Mouse (Mus musculus) neural tube, embryonic 14.5 days (tissue): ENCODE results near the gene 1600014C23Rik. TPM values are rescaled to one million over a fixed set of nuclear protein-coding genes. Genes with fewer than 3 reads are reported as not detected.
A peak's percentile ranks its signal among the peaks of the same experiment; 100 is the strongest.

Source experiments
- ATAC-seq: fragments of 200-750 bp; cut with Nextera tagmentation; 2 replicates; pipeline ENCODE4 v1.8.0; 2017; ENCODE audit warnings: low read depth, mild to moderate bottlenecking, moderate TSS enrichment, moderate library complexity
- H3K27ac ChIP-seq: fragments of 300-500 bp; sonication (generic); 2 replicates; pipeline ENCODE4 v1.5.1; 2014; ENCODE audit warnings: low read depth, mild to moderate bottlenecking, control low read depth, low read length, moderate library complexity, mixed read lengths
- H3K27me3 ChIP-seq: fragments of 300-500 bp; sonication (generic); 2 replicates; pipeline ENCODE4 v1.6.1; 2014; ENCODE audit warnings: low read length; ENCODE audit not compliant: control insufficient read depth, insufficient read depth
- H3K36me3 ChIP-seq: fragments of 300-500 bp; sonication (generic); 2 replicates; pipeline ENCODE4 v1.6.1; 2014; ENCODE audit warnings: low read length, mixed read lengths; ENCODE audit not compliant: control insufficient read depth, insufficient read depth
- H3K4me1 ChIP-seq: fragments of 300-500 bp; sonication (generic); 2 replicates; pipeline ENCODE4 v1.6.1; 2014; ENCODE audit warnings: low read length; ENCODE audit not compliant: control insufficient read depth, insufficient read depth
- H3K4me2 ChIP-seq: fragments of 300-500 bp; sonication (generic); 2 replicates; pipeline ENCODE4 v1.6.1; 2014; ENCODE audit warnings: mild to moderate bottlenecking, low read depth, low read length, control low read depth
- H3K4me3 ChIP-seq: fragments of 300-500 bp; sonication (generic); 2 replicates; pipeline ENCODE4 v1.5.1; 2014; ENCODE audit warnings: low read depth, low read length, control low read depth, mixed read lengths
- H3K9ac ChIP-seq: fragments of 300-500 bp; sonication (generic); replicated peaks from 2 replicates; pipeline ENCODE4 v1.6.1; 2014; ENCODE audit warnings: low read depth, mild to moderate bottlenecking, control low read depth, low read length, mixed read lengths
- H3K9me3 ChIP-seq: fragments of 300-500 bp; sonication (generic); 2 replicates; pipeline ENCODE4 v1.6.1; 2016; ENCODE audit warnings: low read length; ENCODE audit not compliant: control insufficient read depth
- WGBS: fragments of 180-500 bp; shearing (Covaris S2); extraction: QIAGEN DNeasy Blood & Tissue Kit; methylation state at CpG from one replicate; pipeline ENCODE4 v1.1.7; 2014; 5-methylcytosine and 5-hydroxymethylcytosine counted together
- polyA plus RNA-seq: library from polyadenylated mRNA; unstranded; fragments of >200 nt; fragmentation: Nextera tagmentation; extraction: Ambion mirVana; gene quantifications from 2 replicates; pipeline ENCODE4 v1.2.1, GENCODE M21; 2014

The 1600014C23Rik gene
- polyA plus RNA-seq, 1 experiment from 2014 or later: not detected

DNA sequence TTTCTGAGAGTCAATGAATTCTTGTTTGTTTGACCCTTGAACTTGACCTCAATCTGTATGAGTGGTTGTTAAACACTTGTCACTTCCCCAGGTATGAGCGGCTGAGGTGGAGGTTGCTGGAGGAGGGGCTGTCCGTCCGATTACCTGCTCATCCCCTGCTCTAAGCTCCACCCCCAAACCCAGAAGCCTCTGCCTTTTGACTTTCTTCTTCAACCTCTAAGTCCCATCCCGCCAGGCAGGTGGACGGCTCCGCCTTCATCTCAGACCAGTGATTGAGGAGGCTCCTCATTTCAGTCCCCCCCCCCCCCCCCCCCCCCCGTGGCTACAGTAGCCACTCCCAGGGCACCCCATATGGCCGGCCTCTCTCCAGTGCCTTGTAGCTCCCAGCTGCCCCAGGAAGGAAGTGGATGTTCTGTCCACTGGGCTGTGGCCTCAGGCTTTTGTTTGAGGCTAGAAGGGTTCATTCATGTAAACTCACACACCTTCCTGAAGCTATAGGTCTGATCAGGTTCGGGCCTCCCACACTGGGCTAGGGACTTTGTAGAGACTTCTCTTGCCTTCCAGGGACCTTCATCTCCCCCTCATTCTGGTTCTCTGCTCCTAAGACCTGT, 34.0 kb upstream of the 1600014C23Rik start:
- Histone ChIP-seq H3K27me3 (no peaks in the 10 kb centered on the region), H3K9me3 (no peaks in the 10 kb centered on the region), H3K36me3 (no peaks in the 10 kb centered on the region), H3K4me2 (no peak overlapping the region), H3K4me3 (no peak overlapping the region), H3K27ac (no peak overlapping the region; the same call in 1 of the 2 replicates), H3K4me1 (no peaks in the 10 kb centered on the region; the same call in 1 of the 2 replicates), H3K9ac (no peak overlapping the region)
- 41% methylated on average over 7 of the region's 9 CpGs for WGBS
- no peak for ATAC-seq

DNA sequence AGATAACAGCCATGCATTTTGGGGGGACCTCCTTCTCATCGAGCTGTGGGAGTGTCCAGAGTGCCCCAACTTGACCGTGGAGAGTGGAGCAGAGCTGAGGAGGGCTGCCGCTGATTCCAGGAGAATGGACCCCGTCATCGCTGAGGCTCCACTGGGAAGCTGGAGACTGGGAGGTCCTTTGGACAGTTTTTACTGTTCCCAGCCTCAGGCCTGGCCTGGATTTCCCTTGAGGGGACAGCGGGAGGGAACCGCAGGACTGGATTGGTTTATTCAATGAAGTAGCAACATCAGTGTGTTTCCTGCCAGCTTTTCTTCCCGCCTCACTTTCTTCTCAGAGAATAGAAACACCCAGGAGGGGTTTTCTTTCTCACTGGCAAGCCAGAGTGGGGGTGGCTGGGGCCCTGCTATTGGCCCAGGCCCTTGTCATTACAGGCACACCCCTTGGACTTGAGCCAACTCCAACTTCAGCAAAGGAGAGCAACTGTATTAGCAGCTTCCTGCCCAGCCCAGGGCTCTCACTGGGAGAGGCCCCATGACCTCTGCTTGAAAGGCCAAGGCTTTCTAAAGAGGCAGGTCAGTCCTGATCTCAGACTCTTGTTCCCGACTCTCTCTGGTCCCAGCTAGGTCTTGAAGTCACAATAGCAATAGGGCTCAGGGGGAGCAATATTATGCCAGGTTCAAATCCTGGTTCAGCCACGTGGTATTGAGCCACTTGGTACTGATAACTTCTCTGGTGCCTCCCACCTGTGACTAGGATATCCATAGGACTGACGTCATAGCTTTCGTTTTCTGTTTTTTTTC, 33.3 kb upstream of the 1600014C23Rik start:
- no peak overlapping the region for H3K4me3 ChIP-seq
- H3K36me3 ChIP-seq: no peaks in the 10 kb centered on the region
- peak; percentile 85 for ATAC-seq
- peak overlapping the region; percentile 35 for H3K27ac ChIP-seq
- no peak overlapping the region for H3K4me2 ChIP-seq
- WGBS: 12% methylated on average over 12 of the region's 12 CpGs
- H3K9me3 ChIP-seq: no peaks in the 10 kb centered on the region
- no peaks in the 10 kb centered on the region for H3K27me3 ChIP-seq
- no peak overlapping the region for H3K9ac ChIP-seq
- H3K4me1 ChIP-seq: no peaks in the 10 kb centered on the region; the same call in 1 of the 2 replicates

DNA sequence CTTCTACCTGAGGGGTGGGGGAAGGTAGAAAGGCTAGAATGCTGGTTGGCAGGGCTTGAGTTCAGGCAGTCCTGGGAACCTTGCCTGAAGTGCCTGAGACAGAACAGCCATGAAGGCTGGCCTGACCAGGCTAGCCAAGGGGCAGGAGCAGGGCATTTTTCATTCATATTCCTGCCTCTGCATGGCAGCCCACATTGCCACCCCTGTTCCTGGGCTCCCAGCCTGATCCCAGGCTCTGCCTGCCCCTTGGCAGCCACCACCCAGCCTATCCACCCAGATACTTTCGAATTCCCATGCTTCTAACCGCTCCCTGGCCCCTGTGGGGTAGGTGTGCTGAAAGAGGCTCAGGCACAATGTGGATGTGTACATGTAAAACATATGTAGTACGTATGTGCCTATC, 32.3 kb upstream of the 1600014C23Rik start:
- Histone ChIP-seq H3K27ac (no peak overlapping the region), H3K36me3 (no peaks in the 10 kb centered on the region), H3K4me2 (no peak overlapping the region), H3K27me3 (no peaks in the 10 kb centered on the region), H3K4me1 (no peaks in the 10 kb centered on the region; the same call in 1 of the 2 replicates), H3K9ac (no peak overlapping the region), H3K9me3 (no peaks in the 10 kb centered on the region), H3K4me3 (no peak overlapping the region)
- 93% methylated on average over 3 of the region's 3 CpGs for WGBS
- ATAC-seq: no peak

DNA sequence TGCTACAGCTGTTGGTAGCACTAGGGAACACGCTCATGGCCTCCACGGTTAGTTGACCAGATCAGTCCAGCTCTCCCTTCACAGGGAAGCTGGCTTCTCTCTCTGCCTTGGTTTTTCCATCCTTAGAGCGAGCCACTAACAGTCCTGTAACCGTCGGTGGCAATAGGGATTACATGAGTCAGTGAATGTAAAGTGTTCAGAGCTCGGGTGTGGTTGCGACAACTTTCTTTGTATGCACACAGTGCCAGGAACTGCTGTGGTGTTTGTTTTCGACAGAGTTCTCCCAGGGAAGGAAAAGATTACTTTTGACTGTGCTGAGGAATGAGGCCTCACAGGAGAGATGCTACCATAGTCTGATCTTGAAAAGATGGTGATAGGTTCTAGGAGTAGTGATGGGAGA, 29.5 kb upstream of the 1600014C23Rik start:
- H3K27me3 ChIP-seq: no peaks in the 10 kb centered on the region; the same call in 1 of the 2 replicates
- ATAC-seq: no peak
- H3K36me3 ChIP-seq: no peaks in the 10 kb centered on the region
- no peaks in the 10 kb centered on the region for H3K9me3 ChIP-seq
- H3K4me2 ChIP-seq: no peak overlapping the region
- H3K9ac ChIP-seq: no peak overlapping the region
- no peak overlapping the region for H3K4me3 ChIP-seq
- H3K27ac ChIP-seq: no peak overlapping the region
- 85% methylated on average over 8 of the region's 8 CpGs for WGBS
- no peaks in the 10 kb centered on the region; the same call in 1 of the 2 replicates for H3K4me1 ChIP-seq

DNA sequence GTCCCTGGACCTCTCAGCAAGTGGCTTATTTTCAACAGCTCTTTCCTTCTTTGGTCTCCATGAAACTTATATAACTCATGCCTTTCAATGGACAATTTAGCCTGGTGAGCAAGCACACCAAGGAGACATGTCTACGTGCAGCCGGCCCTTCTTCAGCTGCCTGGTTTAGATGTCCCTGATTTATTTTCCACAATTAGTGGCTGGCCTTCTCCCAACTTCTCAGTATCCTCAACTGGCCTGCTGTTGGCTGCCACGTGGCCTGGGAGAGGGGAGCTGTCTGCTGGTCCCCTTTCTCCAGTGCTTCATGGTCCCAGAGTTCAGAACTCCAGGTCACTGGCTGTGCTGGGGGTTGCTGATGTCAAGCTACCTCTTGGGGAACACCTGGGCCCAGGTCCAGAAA, 28.3 kb upstream of the 1600014C23Rik start:
- Histone ChIP-seq H3K4me3 (no peak overlapping the region), H3K9me3 (no peaks in the 10 kb centered on the region), H3K36me3 (no peaks in the 10 kb centered on the region), H3K9ac (no peak overlapping the region), H3K4me2 (no peak overlapping the region), H3K27ac (no peak overlapping the region), H3K4me1 (peaks cover 2% of the 10 kb centered on the region; the same call in 1 of the 2 replicates), H3K27me3 (no peaks in the 10 kb centered on the region; the same call in 1 of the 2 replicates)
- WGBS: 31% methylated on average over 3 of the region's 3 CpGs
- no peak for ATAC-seq

DNA sequence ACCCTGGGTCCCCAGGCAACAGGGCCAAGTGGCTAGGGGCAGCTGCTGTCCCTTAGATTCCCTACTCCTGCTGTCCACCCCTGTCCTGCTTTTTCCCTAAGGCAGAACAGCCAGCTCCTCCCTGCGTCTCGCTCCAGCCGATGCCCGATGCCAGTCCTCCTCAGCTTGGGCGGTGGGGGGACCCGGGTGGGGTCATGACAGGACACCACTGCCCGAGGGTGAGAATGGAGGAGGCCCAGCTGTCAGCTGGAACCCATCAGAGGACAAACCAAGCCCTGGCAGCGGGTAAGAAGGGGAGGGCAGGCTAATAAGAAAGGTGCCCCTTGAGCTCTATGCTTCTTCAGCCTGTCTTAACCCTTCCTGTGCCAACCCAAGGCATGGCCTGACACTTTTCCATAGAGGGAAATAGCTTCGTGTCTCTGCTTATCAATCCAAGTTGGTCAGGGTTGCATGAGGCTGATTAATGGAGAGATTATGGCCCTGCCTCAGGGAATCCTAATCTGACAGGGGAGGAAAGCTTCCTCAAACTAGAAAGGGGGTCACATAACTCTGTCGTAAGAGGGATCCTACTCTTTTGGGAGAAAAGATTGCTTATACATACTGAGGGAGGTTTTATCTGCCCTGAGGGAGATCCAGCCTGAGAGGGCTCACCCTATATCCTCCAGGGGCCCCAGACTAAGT, 27.5 kb upstream of the 1600014C23Rik start:
- H3K36me3 ChIP-seq: no peaks in the 10 kb centered on the region
- no peak overlapping the region for H3K4me2 ChIP-seq
- H3K9me3 ChIP-seq: no peaks in the 10 kb centered on the region
- no peak for ATAC-seq
- WGBS: 56% methylated on average over 10 of the region's 10 CpGs
- H3K9ac ChIP-seq: no peak overlapping the region
- H3K27me3 ChIP-seq: no peaks in the 10 kb centered on the region; the same call in 1 of the 2 replicates
- H3K4me1 ChIP-seq: peaks cover 6% of the 10 kb centered on the region; the same call in 1 of the 2 replicates
- no peak overlapping the region for H3K27ac ChIP-seq
- H3K4me3 ChIP-seq: no peak overlapping the region

DNA sequence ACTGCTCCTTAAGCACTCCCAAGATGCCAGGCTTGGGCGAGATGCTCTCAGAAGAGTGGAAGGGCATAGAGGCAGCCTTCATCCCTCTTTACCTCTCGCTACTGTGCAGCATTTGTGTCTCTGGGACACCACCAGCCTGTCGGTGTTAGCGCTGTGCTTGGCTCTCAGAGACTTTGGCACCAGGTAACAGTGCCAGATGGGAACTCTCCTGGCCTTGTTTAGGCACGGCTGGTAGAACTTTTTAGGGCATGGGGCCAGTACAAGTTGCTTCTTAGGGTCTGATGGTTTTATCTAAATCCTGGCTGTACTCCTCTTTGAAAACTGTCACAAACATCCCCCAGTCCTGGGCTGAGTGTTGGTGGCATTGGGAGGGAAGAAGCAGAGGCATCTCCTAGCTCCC, 26.1 kb upstream of the 1600014C23Rik start:
- Histone ChIP-seq H3K9me3 (no peaks in the 10 kb centered on the region), H3K27ac (no peak overlapping the region), H3K36me3 (no peaks in the 10 kb centered on the region), H3K4me2 (no peak overlapping the region), H3K4me3 (no peak overlapping the region), H3K4me1 (0 out of 2 replicates have a peak, but pooled peaks cover 6% of the 10 kb centered on the region), H3K27me3 (no peaks in the 10 kb centered on the region; the same call in 1 of the 2 replicates), H3K9ac (no peak overlapping the region)
- ATAC-seq: no peak
- WGBS: 88% methylated on average over 5 of the region's 5 CpGs

DNA sequence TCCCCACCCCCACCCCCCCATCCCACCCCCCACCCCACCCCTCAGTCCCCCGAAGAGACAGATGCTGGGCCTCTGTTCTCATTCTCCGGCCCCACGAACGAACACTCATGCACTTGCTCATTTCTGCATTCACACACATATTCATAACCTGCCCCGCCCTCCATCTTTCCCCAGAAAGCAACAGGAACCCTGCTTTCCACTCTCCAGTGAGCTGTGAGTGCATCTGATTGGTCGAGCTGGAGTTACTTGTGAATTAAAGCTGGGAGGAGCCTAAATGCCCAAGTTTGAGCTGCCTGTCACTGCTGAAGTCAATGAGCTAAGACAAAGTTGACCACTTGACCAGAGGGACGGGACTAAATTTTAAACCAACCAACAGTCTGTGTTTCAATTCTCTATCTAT, 25.2 kb upstream of the 1600014C23Rik start:
- H3K9me3 ChIP-seq: no peaks in the 10 kb centered on the region
- H3K4me2 ChIP-seq: no peak overlapping the region
- H3K27me3 ChIP-seq: no peaks in the 10 kb centered on the region; the same call in 1 of the 2 replicates
- no peak overlapping the region for H3K4me3 ChIP-seq
- no peaks in the 10 kb centered on the region for H3K36me3 ChIP-seq
- no peak overlapping the region for H3K9ac ChIP-seq
- no peak overlapping the region for H3K27ac ChIP-seq
- WGBS: 90% methylated on average over 7 of the region's 7 CpGs
- no peak for ATAC-seq
- H3K4me1 ChIP-seq: 0 out of 2 replicates have a peak, but pooled peaks cover 6% of the 10 kb centered on the region
